Mouse (Mus musculus) lung, embryonic 15.5 days (tissue): ENCODE results near the gene Gngt2. TPM values are rescaled to one million over a fixed set of nuclear protein-coding genes. Genes with fewer than 3 reads are reported as not detected.
"Not testable (repeated sequence)": the region's sequence is repeated elsewhere in the genome, so short reads cannot be mapped to it uniquely, and the experiment has no call there.

ENCODE experiments used
- ATAC-seq: fragments of 200-750 bp; cut with Nextera tagmentation; 2 replicates; pipeline ENCODE4 v1.8.0; 2017; ENCODE audit warnings: moderate number of reproducible peaks, borderline replicate concordance; ENCODE audit not compliant: low FRiP score, low TSS enrichment; ENCODE audit errors: extremely low read depth
- H3K27ac ChIP-seq: fragments of 300-500 bp; sonication (generic); 2 replicates; pipeline ENCODE4 v1.5.1; 2015; ENCODE audit warnings: moderate library complexity, mild to moderate bottlenecking, inconsistent platforms
- H3K27me3 ChIP-seq: fragments of 300-500 bp; sonication (generic); 2 replicates; pipeline ENCODE4 v1.6.1; 2015; ENCODE audit warnings: inconsistent platforms
- H3K36me3 ChIP-seq: fragments of 300-500 bp; sonication (generic); 2 replicates; pipeline ENCODE4 v1.6.1; 2015; ENCODE audit warnings: inconsistent platforms
- H3K4me1 ChIP-seq: fragments of 300-500 bp; sonication (generic); 2 replicates; pipeline ENCODE4 v1.6.1; 2015; ENCODE audit warnings: inconsistent platforms
- H3K4me2 ChIP-seq: fragments of 300-500 bp; sonication (generic); 2 replicates; pipeline ENCODE4 v1.6.1; 2015; ENCODE audit warnings: inconsistent platforms, mild to moderate bottlenecking, moderate library complexity
- H3K4me3 ChIP-seq: fragments of 300-500 bp; sonication (generic); 2 replicates; pipeline ENCODE4 v1.5.1; 2015; ENCODE audit warnings: mild to moderate bottlenecking, inconsistent platforms
- H3K9ac ChIP-seq: fragments of 300-500 bp; sonication (generic); 2 replicates; pipeline ENCODE4 v1.6.1; 2015; ENCODE audit warnings: inconsistent platforms
- H3K9me3 ChIP-seq: fragments of 300-500 bp; sonication (generic); 2 replicates; pipeline ENCODE4 v1.6.1; 2016; ENCODE audit warnings: inconsistent platforms
- WGBS: fragments of 180-500 bp; shearing (Covaris S2); methylation state at CpG from one replicate; pipeline ENCODE4 v1.1.7; 2015; 5-methylcytosine and 5-hydroxymethylcytosine counted together
- polyA plus RNA-seq: library from polyadenylated mRNA; unstranded; fragments of >200 nt; fragmentation: Nextera tagmentation; extraction: Ambion mirVana; gene quantifications from 2 replicates; pipeline ENCODE4 v1.2.1, GENCODE M21; 2015

Gene Gngt2
- polyA plus RNA-seq, 1 experiment from 2014 or later: 20.9 TPM

DNA sequence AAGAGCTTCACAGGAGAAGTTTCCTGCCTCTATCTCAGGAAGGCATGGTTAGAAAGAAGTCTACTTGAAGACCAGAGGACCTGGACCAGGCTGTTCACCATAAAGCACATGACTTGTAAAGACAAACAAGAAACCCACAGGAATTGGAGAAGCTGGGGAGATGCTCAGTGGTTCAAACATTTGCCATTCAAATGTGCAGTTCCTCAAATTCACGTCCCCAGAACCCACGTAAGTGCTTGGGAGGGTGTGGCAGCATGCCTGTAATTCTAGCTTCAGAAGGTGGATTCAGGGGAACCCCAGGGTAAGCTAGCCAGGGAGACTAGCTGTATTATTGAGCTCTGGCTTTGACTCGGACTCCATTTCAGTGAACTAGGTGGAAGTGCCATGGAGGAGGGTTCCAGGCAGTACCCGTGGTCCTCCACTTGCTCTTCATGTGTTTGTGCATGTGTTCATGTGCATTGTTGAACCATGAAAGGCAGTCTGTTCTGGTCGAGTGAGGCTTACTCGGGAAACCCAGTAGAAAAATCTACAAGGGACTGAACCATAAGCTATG, 33.0 kb downstream of the Gngt2 start:
- Histone ChIP-seq H3K9me3 (no peaks in the 10 kb centered on the region), H3K27ac (no peak overlapping the region), H3K4me3 (no peak overlapping the region), H3K4me2 (no peak overlapping the region), H3K9ac (no peak overlapping the region), H3K27me3 (no peaks in the 10 kb centered on the region), H3K4me1 (no peaks in the 10 kb centered on the region), H3K36me3 (no peaks in the 10 kb centered on the region)
- no peak for ATAC-seq
- 58% methylated on average over 6 of the region's 6 CpGs for WGBS

- Histone ChIP-seq H3K9ac (no peak overlapping the region), H3K9me3 (no peaks in the 10 kb centered on the region), H3K27ac (no peak overlapping the region), H3K4me3 (no peak overlapping the region), H3K36me3 (no peaks in the 10 kb centered on the region), H3K27me3 (no peaks in the 10 kb centered on the region), H3K4me2 (no peak overlapping the region; the same call in 1 of the 2 replicates), H3K4me1 (no peaks in the 10 kb centered on the region)
- WGBS: 28% methylated on average over 9 of the region's 9 CpGs
- ATAC-seq: no peak
Measured at GRCm38 (mm10) chr11:95875804-95876203, 38.8 kb downstream of the Gngt2 start.

DNA sequence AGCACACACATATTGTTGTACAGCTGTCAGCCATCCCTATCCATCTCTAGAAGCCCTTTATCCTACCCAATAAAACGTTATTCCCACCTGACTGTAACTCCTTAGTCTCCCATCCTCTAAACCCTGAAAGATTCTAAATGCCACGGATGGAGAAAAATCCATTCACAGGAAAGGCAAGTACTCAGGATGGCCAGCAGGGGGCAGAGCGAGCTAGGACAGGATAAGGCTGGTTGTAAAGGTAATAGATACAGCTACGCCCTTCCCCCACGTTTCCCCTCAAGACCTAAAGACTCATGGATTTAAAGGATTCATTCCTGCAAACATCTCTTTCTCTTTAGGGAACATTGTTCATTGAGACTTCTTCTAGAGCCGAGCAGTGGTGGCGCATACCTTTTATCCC, 39.3 kb downstream of the Gngt2 start:
- no peak overlapping the region for H3K9ac ChIP-seq
- 17% methylated on average over 7 of the region's 7 CpGs for WGBS

GRCm38 (mm10) chr11:95879861-95880260, 42.8 kb downstream of the Gngt2 start:
- H3K27me3 ChIP-seq, H3K4me3 ChIP-seq, H3K27ac ChIP-seq, H3K9me3 ChIP-seq, H3K9ac ChIP-seq, H3K4me2 ChIP-seq, H3K4me1 ChIP-seq, ATAC-seq, H3K36me3 ChIP-seq: not testable (repeated sequence)
- WGBS: 66% methylated on average over 2 of the region's 2 CpGs

More for the DNA sequence above, 39.3 kb downstream of the Gngt2 start:
- H3K4me1 ChIP-seq: no peaks in the 10 kb centered on the region
- H3K9me3 ChIP-seq: no peaks in the 10 kb centered on the region
- no peak overlapping the region for H3K4me2 ChIP-seq
- no peaks in the 10 kb centered on the region for H3K36me3 ChIP-seq
- no peak overlapping the region for H3K27ac ChIP-seq
- no peaks in the 10 kb centered on the region; the same call in 1 of the 2 replicates for H3K27me3 ChIP-seq
- H3K4me3 ChIP-seq: no peak overlapping the region
- no peak for ATAC-seq

- no peaks in the 10 kb centered on the region for H3K4me1 ChIP-seq
- no peak overlapping the region for H3K27ac ChIP-seq
- H3K4me3 ChIP-seq: no peak overlapping the region
- H3K9me3 ChIP-seq: no peaks in the 10 kb centered on the region
- ATAC-seq: no peak
- no peaks in the 10 kb centered on the region for H3K36me3 ChIP-seq
- H3K27me3 ChIP-seq: no peaks in the 10 kb centered on the region
- WGBS: 57% methylated on average over 2 of the region's 2 CpGs
- no peak overlapping the region for H3K4me2 ChIP-seq
- no peak overlapping the region for H3K9ac ChIP-seq
Measured at GRCm38 (mm10) chr11:95890462-95891051, 53.5 kb downstream of the Gngt2 start.

Other genes with a start within 250 kb of the Gngt2 start
- gene Ngfr, start 249.5 kb upstream of the Gngt2 start, polyA plus RNA-seq: 3.4 and 5.1 TPM in 2 replicates
- gene Phb, start 170.3 kb upstream of the Gngt2 start, polyA plus RNA-seq: 199 and 205 TPM in 2 replicates
- gene Zfp652, start 124.5 kb upstream of the Gngt2 start, polyA plus RNA-seq: 22.9 and 24.1 TPM in 2 replicates
- gene B130006D01Rik, start 113.6 kb upstream of the Gngt2 start, polyA plus RNA-seq: 1.1 and 1.4 TPM in 2 replicates
- 0.32 and 0.84 TPM in 2 replicates for gene Phospho1, start 12.7 kb upstream of the Gngt2 start, polyA plus RNA-seq
- 11.4 and 19.7 TPM in 2 replicates for gene Abi3, start 5.3 kb downstream of the Gngt2 start, polyA plus RNA-seq
- 0.13 and 0.30 TPM in 2 replicates for gene B4galnt2, start 77.7 kb downstream of the Gngt2 start, polyA plus RNA-seq
- 36.0 and 36.6 TPM in 2 replicates for gene Igf2bp1, start 168.7 kb downstream of the Gngt2 start, polyA plus RNA-seq
- gene Gip, start 187.3 kb downstream of the Gngt2 start, polyA plus RNA-seq: not detected in 2 replicates
- 91.4 and 94.6 TPM in 2 replicates for gene Snf8, start 197.7 kb downstream of the Gngt2 start, polyA plus RNA-seq
- gene Ube2z, start 228.2 kb downstream of the Gngt2 start, polyA plus RNA-seq: 42.2 and 45.0 TPM in 2 replicates
- gene Atp5g1, start 238.5 kb downstream of the Gngt2 start, polyA plus RNA-seq: 522 and 555 TPM in 2 replicates